Mouse (Mus musculus) G1E (cell line): ENCODE data around the gene AI661453.

Experiments used
- CTCF ChIP-seq: IDR thresholded peaks from 2 replicates; pipeline ENCODE4 v1.5.1; 2012; ENCODE audit warnings: low read depth, low read length, inconsistent platforms, mixed read lengths
- POLR2AphosphoS5 ChIP-seq: IDR thresholded peaks from 2 replicates; pipeline ENCODE4 v1.6.1; 2012; ENCODE audit warnings: low read depth, low read length, inconsistent platforms; ENCODE audit not compliant: insufficient replicate concordance
- TAL1 ChIP-seq: conservative IDR thresholded peaks from 2 replicates; pipeline ENCODE4 v1.6.1; 2012; ENCODE audit warnings: low read depth, low read length, inconsistent platforms, mixed read lengths

GRCm38 (mm10) chr17:47507523-47507922, 71.1 kb downstream of the AI661453 start:
- no peak for TF ChIP-seq CTCF
- TF ChIP-seq POLR2AphosphoS5: no peak
- TF ChIP-seq TAL1: no peak
